Mouse (Mus musculus) stomach, postnatal 0 days (tissue): ENCODE data around the gene Gnb1l.

ENCODE experiments used
- CTCF ChIP-seq: IDR thresholded peaks from 2 replicates; pipeline ENCODE4 v1.5.1; 2016; ENCODE audit warnings: antibody characterized with exemption, low read depth, mild to moderate bottlenecking, moderate library complexity
- EP300 ChIP-seq: optimal IDR thresholded peaks from 2 replicates; pipeline ENCODE3; 2016; ENCODE audit warnings: antibody characterized with exemption

DNA sequence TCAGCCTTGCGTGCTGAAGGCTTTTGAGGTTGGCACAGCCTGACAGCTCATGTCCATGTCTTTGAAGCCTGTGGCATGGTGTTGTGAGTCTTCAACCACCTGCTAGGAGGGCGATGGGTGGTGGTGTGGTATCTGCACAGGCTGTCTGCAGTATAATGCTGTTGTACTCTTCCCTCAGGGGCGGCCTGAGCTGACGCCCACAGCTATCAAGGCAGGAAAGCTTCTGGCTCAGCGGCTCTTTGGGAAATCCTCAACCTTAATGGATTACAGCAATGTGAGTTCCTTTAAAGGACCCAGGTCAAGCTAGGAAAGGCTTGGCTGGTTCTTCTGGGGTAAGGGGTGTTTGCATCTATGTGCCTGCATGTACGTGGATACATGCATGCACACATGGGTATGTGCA, 26.5 kb upstream of the Gnb1l start:
- TF ChIP-seq CTCF: no peak
- no peak for TF ChIP-seq EP300
